Mouse (Mus musculus) CD4-positive naive resting alpha-beta T cell, adult 57 days (primary cell): ENCODE data around the gene Olfr876. TPM values are rescaled to one million over a fixed set of nuclear protein-coding genes. Genes with fewer than 3 reads are reported as not detected.

Experiments used
- total RNA-seq: library from RNA; stranded (reverse); gene quantifications from one replicate; pipeline ENCODE4 v1.2.4, GENCODE M21; 2023

The Olfr876 gene
- not detected for total RNA-seq

DNA sequence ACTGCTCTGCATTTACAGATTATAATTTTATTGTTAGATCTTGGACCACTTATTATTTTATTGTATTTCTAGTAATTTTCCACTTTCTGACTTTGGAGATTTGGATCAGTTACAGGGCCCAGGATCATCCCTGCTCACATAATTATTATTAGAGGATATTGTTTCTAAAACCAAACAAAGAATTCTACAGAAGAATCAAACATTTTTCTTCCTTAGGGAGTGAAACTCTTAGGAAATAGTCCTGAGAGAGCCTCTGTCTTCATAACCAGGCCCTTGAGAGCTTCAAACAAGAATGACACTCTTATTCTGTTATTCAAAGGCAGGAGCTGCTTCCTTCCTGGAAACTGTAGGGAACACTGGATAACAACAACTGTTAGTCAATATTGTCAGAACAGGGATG is at the start of gene Olfr876:
Olfr876 (plus strand) TSS at position 301 of the 400 bp plus-strand sequence.

DNA sequence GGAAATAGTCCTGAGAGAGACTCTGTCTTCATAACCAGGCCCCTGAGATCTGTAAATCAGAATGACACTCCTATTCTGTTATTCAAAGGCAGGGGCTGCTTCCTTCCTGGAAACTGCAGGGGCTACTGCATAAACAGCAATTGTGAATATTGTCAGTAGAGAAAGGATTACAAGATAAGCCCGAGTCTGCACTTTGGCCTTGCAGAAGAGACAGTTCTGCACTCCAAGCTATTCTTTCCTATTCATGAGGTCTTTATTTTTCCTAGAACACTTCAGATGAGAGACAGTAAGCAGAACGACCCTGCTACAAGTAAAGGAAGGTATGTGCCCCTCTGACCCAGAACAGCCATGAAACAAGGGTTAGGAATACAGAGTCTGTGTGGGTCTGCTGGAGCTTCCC is 31.1 kb upstream of the Olfr876 start, which contains the start of gene Olfr875:
Olfr875 (plus strand) TSS at position 99 of the 400 bp plus-strand sequence.

DNA sequence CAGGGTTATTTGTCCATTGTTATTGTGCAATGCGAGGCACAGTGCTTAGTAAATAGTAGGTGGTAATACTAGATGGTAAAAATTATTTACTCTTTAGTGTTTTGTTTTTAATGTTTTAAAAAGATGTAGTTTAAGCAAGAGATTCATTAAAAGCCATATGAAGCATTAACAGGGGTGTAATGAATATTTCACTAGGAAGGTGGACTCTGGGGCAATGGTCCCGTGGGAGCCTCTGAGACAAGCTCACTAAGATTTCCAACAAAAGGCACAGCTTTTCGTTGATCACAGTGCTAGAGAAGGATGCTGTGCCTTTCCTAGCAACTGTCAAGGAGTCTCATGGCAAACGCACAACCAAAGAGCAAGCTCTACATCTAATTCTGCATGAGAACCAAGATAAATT is 51.1 kb downstream of the Olfr876 start, which contains the start of gene Olfr877:
Olfr877 (plus strand) TSS at position 301 of the 400 bp plus-strand sequence.

Other genes with a start within 250 kb of the Olfr876 start
- gene Siae, start 247.3 kb upstream of the Olfr876 start, total RNA-seq: 7.2 TPM
- gene Spa17, start 189.3 kb upstream of the Olfr876 start, total RNA-seq: 1.2 TPM
- 78.4 TPM for gene Tbrg1, start 145.7 kb upstream of the Olfr876 start, total RNA-seq
- gene Panx3, start 133.8 kb upstream of the Olfr876 start, total RNA-seq: not detected
- gene Olfr160, start 86.8 kb upstream of the Olfr876 start, total RNA-seq: not detected
- gene Olfr874, start 57.9 kb upstream of the Olfr876 start, total RNA-seq: not detected
- not detected for gene Olfr875, start 31.2 kb upstream of the Olfr876 start, total RNA-seq
- gene Olfr877, start 51.2 kb downstream of the Olfr876 start, total RNA-seq: not detected
- gene Olfr145, start 93.7 kb downstream of the Olfr876 start, total RNA-seq: not detected
- not detected for gene Olfr878, start 114.8 kb downstream of the Olfr876 start, total RNA-seq
- not detected for gene Olfr881, start 188.8 kb downstream of the Olfr876 start, total RNA-seq
- gene Olfr883, start 222.8 kb downstream of the Olfr876 start, total RNA-seq: not detected
- not detected for gene Olfr884, start 243.5 kb downstream of the Olfr876 start, total RNA-seq